Mouse (Mus musculus): ENCODE results near the gene Hnrnph3. TPM values are rescaled to one million over a fixed set of nuclear protein-coding genes. Genes with fewer than 3 reads are reported as not detected.
"Not testable (repeated sequence)": the region's sequence is repeated elsewhere in the genome, so short reads cannot be mapped to it uniquely, and the experiment has no call there.

Gene Hnrnph3
- total RNA-seq (2021): 10 to 100 TPM; 36.1 to 65.0 TPM

GRCm38 (mm10) chr10:63023749-63024579 lies at the start of gene Hnrnph3, which contains the start of gene Pbld2:
Gene Hnrnph3 (minus strand): TSS chr10:63024217.
Gene Pbld2 (plus strand): TSS chr10:63024315.
- DNase-seq (ENCODE audit: low spot score in 2 of 2): peak; percentile 99

DNA sequence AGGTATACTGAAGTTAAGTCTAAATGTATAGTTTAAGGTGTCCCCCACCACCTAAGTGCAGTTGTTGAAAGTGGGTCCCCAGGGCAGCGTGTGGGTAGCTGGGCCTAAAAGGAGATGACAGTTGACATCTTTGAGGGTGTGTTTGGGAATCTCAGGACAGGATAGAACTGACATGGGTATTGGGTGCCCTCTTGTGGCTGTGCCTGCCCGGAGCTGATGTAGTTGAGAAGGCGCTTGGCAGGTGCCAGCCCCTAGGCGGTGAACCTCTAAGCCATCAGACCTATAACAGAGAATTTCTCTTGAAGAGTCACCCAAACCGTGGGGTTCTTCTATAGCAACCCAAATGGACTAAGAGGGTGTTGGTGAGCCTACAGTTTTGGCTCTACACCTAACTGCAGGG lies 42.0 kb upstream of the Hnrnph3 start:
- intact Hi-C loops (cut with DNase I): loop anchor here (10.0 kb wide), 1 partner anchor 171 kb away; no protein-coding TSS in a partner anchor
- DNase-seq (ENCODE audit: low spot score in 2 of 2): peak; percentile 59 to 61

More at GRCm38 (mm10) chr10:63023749-63024579, at the start of gene Hnrnph3, which contains the start of gene Pbld2:
- intact Hi-C loops (cut with DNase I): loop anchor here (10.0 kb wide), 1 partner anchor 81 kb away; no protein-coding TSS in a partner anchor

- intact Hi-C loops (cut with DNase I): loop anchor here (10.0 kb wide), 1 partner anchor 171 kb away; no protein-coding TSS in a partner anchor
- no peak for DNase-seq (ENCODE audit: low spot score in 2 of 2)
These were observed 41.5 kb upstream of the Hnrnph3 start for GRCm38 (mm10) chr10:63065561-63065960.

- intact Hi-C loops (cut with DNase I): loop anchor here (10.0 kb wide), 1 partner anchor 170 kb away; no protein-coding TSS in a partner anchor
- no peak for DNase-seq (ENCODE audit: low spot score in 2 of 2)
These were observed 40.5 kb upstream of the Hnrnph3 start for GRCm38 (mm10) chr10:63064516-63064915.

GRCm38 (mm10) chr10:63063365-63063764 lies 39.3 kb upstream of the Hnrnph3 start:
- no peak for DNase-seq (ENCODE audit: low spot score in 2 of 2)
- intact Hi-C loops (cut with DNase I): loop anchor here (10.0 kb wide), 1 partner anchor 169 kb away; no protein-coding TSS in a partner anchor

- no peak for DNase-seq (ENCODE audit: low spot score in 2 of 2)
- intact Hi-C loops (cut with DNase I): loop anchor here (10.0 kb wide), 1 partner anchor 168 kb away; no protein-coding TSS in a partner anchor
These were observed 38.7 kb upstream of the Hnrnph3 start for GRCm38 (mm10) chr10:63062696-63063095.

GRCm38 (mm10) chr10:63061266-63061665 lies 37.2 kb upstream of the Hnrnph3 start:
- intact Hi-C loops (cut with DNase I): loop anchor here (10.0 kb wide), 1 partner anchor 166 kb away; no protein-coding TSS in a partner anchor
- no peak for DNase-seq (ENCODE audit: low spot score in 2 of 2)

GRCm38 (mm10) chr10:63060406-63060805 lies 36.4 kb upstream of the Hnrnph3 start:
- intact Hi-C loops (cut with DNase I): loop anchor here (10.0 kb wide), 1 partner anchor 166 kb away; no protein-coding TSS in a partner anchor
- DNase-seq (ENCODE audit: low spot score in 2 of 2): no peak

GRCm38 (mm10) chr10:63059862-63060261 lies 35.8 kb upstream of the Hnrnph3 start, which contains the start of gene Pbld1:
Gene Pbld1 (plus strand): TSS chr10:63060162.
- intact Hi-C loops (cut with DNase I): loop anchor here (10.0 kb wide), 1 partner anchor 165 kb away; no protein-coding TSS in a partner anchor
- no peak for DNase-seq (ENCODE audit: low spot score in 2 of 2)

GRCm38 (mm10) chr10:63056966-63057750 lies 33.1 kb upstream of the Hnrnph3 start:
- DNase-seq (ENCODE audit: low spot score in 2 of 2): no peak
- intact Hi-C loops (cut with DNase I): no loop called here

DNA sequence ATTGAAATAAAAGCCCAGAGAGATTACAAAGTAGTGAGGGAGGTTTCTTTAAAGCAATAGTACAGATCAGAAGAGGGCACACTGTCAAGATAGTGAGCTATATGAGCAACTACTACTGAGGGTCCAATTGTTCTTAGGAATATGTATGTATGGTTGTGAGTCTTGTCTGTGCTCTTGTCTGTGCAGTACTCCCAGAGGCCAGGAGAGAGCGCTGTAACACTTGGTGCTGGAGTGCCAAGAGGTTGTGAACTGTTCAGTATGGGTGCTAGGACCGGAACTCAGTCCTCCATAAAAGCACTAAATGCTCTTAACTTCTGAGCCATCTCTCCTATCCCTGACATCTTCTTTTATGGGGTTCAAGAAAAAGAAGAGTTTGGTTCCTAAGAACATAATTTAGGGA lies 30.6 kb upstream of the Hnrnph3 start:
- no peak for DNase-seq (ENCODE audit: low spot score in 2 of 2)
- intact Hi-C loops (cut with DNase I): no loop called here

GRCm38 (mm10) chr10:63054071-63054470 lies 30.1 kb upstream of the Hnrnph3 start:
- DNase-seq (ENCODE audit: low spot score in 2 of 2); intact Hi-C loops (cut with DNase I): not testable (repeated sequence)

DNA sequence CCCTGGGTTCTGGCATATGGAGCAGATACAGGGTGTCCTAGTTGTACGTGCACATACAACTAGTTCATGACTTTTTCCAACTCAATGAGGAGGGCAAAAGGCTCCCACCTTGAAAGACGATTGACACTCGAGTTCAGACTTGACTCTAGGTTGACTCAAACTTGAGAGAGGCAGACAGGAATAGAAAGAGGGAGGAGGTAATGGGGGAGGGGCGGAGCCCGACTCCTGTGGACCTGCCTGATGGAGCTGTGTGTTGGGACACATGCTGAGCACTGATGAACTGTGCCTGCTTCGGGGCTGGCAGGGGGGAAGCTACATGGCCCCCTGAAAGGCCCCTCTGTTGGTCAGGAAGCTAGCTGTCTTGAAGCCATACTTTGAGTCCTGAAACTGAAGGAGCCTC lies 29.0 kb upstream of the Hnrnph3 start:
- intact Hi-C loops (cut with DNase I): no loop called here

DNA sequence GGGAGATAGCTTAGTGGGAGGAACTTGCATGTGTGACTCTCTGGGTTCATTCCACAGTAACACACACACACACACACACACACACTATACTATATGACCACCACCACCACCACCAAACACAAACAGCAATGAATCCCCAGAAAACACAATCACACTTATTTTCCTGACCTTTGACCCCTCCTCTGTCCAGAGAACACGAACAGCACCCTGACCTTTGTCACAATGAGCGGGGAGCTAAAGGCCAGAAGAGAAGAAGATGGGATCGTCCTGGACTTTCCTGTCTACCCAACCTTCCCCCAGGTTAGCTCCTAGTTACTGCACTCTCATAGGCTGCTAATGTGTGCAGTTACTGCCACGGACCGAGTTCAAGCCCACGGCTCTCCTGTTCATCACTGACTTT lies 28.0 kb upstream of the Hnrnph3 start:
- intact Hi-C loops (cut with DNase I): no loop called here
- DNase-seq (ENCODE audit: low spot score in 2 of 2): no peak

More for the DNA sequence above, 29.0 kb upstream of the Hnrnph3 start:
- no peak for DNase-seq (ENCODE audit: low spot score in 2 of 2)

DNA sequence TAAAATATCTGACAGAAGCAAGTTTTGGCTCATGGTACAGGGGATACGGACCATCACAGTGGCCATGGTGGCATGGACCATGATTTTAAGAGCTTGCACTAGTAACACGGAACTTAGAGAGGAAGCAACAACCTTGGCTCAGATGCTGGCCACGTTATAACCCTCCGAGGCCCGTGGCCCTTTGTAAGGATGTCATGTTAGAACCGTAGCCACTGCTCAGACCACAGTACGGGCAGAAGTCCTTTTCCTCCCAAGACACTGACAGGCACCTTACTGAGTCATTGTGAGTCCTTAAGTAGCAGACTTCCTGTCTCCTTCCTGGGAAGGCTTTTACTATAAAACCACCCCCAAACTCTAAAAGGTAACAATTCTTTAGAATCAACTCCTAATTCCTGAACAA lies 27.2 kb upstream of the Hnrnph3 start:
- DNase-seq (ENCODE audit: low spot score in 2 of 2): no peak
- intact Hi-C loops (cut with DNase I): no loop called here

GRCm38 (mm10) chr10:63049106-63049505 lies 25.1 kb upstream of the Hnrnph3 start:
- intact Hi-C loops (cut with DNase I): no loop called here
- no peak for DNase-seq (ENCODE audit: low spot score in 2 of 2)

GRCm38 (mm10) chr10:63047751-63048150 lies 23.7 kb upstream of the Hnrnph3 start:
- DNase-seq (ENCODE audit: low spot score in 2 of 2): no peak
- intact Hi-C loops (cut with DNase I): no loop called here

DNA sequence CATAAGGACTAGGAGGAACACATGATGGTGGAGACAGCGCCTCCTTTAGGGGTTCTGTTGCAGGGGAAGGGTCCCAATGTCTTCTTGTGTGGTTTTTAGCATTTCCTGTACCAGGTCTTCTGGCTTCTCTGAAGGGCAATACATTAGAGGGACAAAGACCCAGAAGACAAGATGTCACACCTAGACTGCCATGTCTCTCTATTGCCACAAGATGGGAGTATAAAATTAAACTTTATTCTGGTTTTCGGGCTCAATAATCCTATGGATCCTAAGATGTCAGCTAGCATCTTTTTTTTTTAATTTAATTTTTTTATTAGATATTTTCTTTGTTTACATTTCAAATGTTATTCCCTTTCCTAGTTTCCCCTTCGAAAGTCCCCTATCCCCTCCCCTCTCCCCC lies 19.1 kb upstream of the Hnrnph3 start:
- no peak for DNase-seq (ENCODE audit: low spot score in 2 of 2)
- intact Hi-C loops (cut with DNase I): no loop called here

- DNase-seq (ENCODE audit: low spot score in 2 of 2): no peak
- intact Hi-C loops (cut with DNase I): no loop called here
These were observed 16.0 kb upstream of the Hnrnph3 start for GRCm38 (mm10) chr10:63039867-63040628.
